Mouse (Mus musculus) megakaryocyte, embryonic 14.5 days (primary cell): Measurements from ENCODE around the gene Ccdc88a. TPM values are rescaled to one million over a fixed set of nuclear protein-coding genes. Genes with fewer than 3 reads are reported as not detected.

Experiments
- H3K27me3 ChIP-seq: replicated peaks from 2 replicates; pipeline ENCODE3; 2012; ENCODE audit warnings: inconsistent platforms
- H3K36me3 ChIP-seq: replicated peaks from 2 replicates; pipeline ENCODE3; 2012; ENCODE audit warnings: low read length, inconsistent platforms, mixed read lengths
- H3K4me1 ChIP-seq: 2 replicates; pipeline ENCODE4 v1.6.1; 2012; ENCODE audit warnings: inconsistent platforms
- H3K4me3 ChIP-seq: replicated peaks from 2 replicates; pipeline ENCODE3; 2012; ENCODE audit warnings: moderate library complexity, mild to moderate bottlenecking, inconsistent platforms
- H3K9me3 ChIP-seq: 2 replicates; pipeline ENCODE4 v1.6.1; 2012; ENCODE audit warnings: inconsistent platforms
- FLI1 ChIP-seq: IDR thresholded peaks from 2 replicates; pipeline ENCODE4 v1.6.1; 2012; ENCODE audit warnings: low read length, inconsistent platforms, mixed read lengths
- GATA1 ChIP-seq: IDR thresholded peaks from 3 replicates; pipeline ENCODE4 v1.6.1; 2012; ENCODE audit warnings: mixed read lengths, low read length, inconsistent platforms, borderline replicate concordance
- polyA plus RNA-seq: library from polyadenylated mRNA; stranded (reverse); fragments of >175 nt; gene quantifications from 2 replicates; pipeline ENCODE4 v1.2.3, GENCODE M21; 2012; ENCODE audit warnings: low replicate concordance; ENCODE audit not compliant: insufficient read depth

Ccdc88a gene
- polyA plus RNA-seq, 1 experiment = 4.2 TPM

GRCm38 (mm10) chr11:29549425-29549778 lies 175.9 kb downstream of the Ccdc88a start:
- TF ChIP-seq GATA1 (no peak), FLI1 (no peak)
- Histone ChIP-seq H3K27me3 (no peaks in the 10 kb centered on the region), H3K9me3 (no peaks in the 10 kb centered on the region), H3K36me3 (peaks cover 22% of the 10 kb centered on the region), H3K4me3 (no peak overlapping the region), H3K4me1 (peaks cover 22% of the 10 kb centered on the region)

Other genes starting within 250 kb of the Ccdc88a start
- 13.4 and 42.9 TPM in 2 replicates for gene Pnpt1, start 242.9 kb upstream of the Ccdc88a start, polyA plus RNA-seq
- gene Ppp4r3b, start 200.8 kb upstream of the Ccdc88a start, polyA plus RNA-seq = 5.2 TPM in 1 of 2 replicates, not detected in the other
- 33.4 and 38.2 TPM in 2 replicates for gene Cfap36, start 126.2 kb upstream of the Ccdc88a start, polyA plus RNA-seq
- gene Prorsd1, start 141.4 kb downstream of the Ccdc88a start, polyA plus RNA-seq = 7.7 TPM in 1 of 2 replicates, not detected in the other
- gene Mtif2, start 152.8 kb downstream of the Ccdc88a start, polyA plus RNA-seq = 2.6 TPM in 1 of 2 replicates, not detected in the other
- not detected in 2 replicates for gene Clhc1, start 174.3 kb downstream of the Ccdc88a start, polyA plus RNA-seq
- gene Rps27a, start 174.5 kb downstream of the Ccdc88a start, polyA plus RNA-seq = 9.5 and 110 TPM in 2 replicates